Mouse (Mus musculus): Measurements from ENCODE around the gene Xrcc6. TPM values are rescaled to one million over a fixed set of nuclear protein-coding genes. Genes with fewer than 3 reads are reported as not detected.
"Not testable (repeated sequence)": the region's sequence is repeated elsewhere in the genome, so short reads cannot be mapped to it uniquely, and the experiment has no call there.

Xrcc6 gene
- total RNA-seq, 2 experiments from 2014 or later: 20.8 to 24.9 TPM

DNA sequence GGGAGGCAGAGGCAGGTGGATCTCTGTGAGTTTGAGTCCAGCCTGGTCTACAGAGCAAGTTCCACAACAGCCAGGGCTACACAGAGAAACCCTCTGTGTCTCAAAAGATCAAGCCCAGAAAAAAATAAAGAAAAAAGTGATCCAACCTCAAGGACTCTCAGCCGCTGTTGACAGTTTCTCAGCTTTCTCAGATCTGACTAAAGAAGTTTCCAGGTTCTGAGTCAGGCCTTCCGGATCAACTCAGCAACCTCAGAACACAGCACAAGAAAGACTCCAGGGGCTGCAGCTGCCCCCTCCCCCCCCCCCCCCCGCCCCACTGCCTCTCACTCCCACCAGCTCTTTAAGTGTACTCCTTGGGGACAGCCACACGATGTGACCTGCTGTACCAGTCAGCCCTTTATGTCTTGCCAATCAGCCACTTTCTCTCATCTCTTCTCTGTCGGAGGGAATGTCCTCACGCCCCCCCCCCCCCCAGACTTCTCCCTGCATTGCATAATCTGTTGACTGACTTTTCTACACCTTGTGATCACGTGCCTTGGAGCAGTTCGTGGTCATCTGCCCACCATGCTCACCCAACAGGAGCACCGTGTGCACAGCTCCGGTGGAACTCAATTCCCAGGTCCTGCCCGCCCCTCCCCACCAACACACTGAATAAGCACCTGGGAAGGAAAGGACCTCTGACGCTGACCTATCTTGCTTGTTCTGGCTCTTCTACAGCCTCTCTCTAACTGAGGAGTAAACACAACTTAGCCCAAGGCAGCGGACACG lies 21.4 kb upstream of the Xrcc6 start:
- no peak for DNase-seq

GRCm38 (mm10) chr15:81967821-81968220 lies 19.8 kb upstream of the Xrcc6 start:
- no peak for DNase-seq

- DNase-seq: no peak
These were observed 19.2 kb upstream of the Xrcc6 start for GRCm38 (mm10) chr15:81968447-81968846.

GRCm38 (mm10) chr15:81969173-81969572 lies 18.5 kb upstream of the Xrcc6 start:
- no peak for DNase-seq

GRCm38 (mm10) chr15:81969635-81970034 lies 18.0 kb upstream of the Xrcc6 start:
- not testable (repeated sequence) for DNase-seq

GRCm38 (mm10) chr15:81970498-81970897 lies 17.1 kb upstream of the Xrcc6 start:
- DNase-seq: not testable (repeated sequence)

DNA sequence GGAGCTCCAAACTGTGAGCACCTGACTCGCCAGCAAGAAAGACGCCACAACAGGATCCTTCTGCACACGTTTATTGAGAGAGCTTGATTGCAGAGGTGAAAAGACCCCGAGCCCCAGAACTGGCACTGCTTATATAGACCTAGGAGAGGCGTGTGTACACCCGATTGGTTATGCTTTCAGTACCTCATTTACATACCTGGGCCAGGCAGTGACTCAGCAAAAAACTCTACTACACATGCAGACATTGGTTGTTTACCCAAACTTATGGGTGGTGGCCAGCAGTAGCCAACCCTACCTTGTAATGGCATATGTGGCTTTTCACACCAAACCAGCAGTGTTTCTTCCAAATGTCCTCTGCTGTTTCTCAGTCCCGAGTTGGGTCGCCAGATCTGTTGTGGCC lies 12.5 kb upstream of the Xrcc6 start:
- DNase-seq: not testable (repeated sequence)

- DNase-seq: no peak
These were observed 7.3 kb upstream of the Xrcc6 start, which contains the start of gene 1700029P11Rik for GRCm38 (mm10) chr15:81980321-81980720. Gene 1700029P11Rik (plus strand): TSS chr15:81980540.

DNA sequence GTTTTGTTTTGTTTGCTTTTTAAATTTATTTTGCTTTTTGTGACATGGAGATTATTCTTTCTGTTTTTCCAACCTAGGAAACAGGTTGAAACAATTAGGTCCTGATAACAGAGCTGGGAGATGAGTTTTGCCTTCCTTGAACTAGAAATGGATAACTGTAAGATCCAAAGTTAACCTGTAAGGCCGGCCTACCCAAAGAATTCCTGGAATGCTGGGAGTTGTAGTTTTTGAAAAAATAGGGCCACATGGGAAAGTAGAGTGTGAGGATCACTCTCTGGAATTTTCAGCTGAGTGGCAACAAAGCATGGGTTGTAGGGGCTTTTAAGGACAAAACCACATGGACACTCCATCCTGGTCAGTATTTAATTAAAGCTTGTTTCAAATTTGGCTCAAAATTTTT lies 5.5 kb upstream of the Xrcc6 start:
- DNase-seq: no peak

- DNase-seq: no peak
These were observed 2.1 kb upstream of the Xrcc6 start for GRCm38 (mm10) chr15:81985267-81986161.

DNA sequence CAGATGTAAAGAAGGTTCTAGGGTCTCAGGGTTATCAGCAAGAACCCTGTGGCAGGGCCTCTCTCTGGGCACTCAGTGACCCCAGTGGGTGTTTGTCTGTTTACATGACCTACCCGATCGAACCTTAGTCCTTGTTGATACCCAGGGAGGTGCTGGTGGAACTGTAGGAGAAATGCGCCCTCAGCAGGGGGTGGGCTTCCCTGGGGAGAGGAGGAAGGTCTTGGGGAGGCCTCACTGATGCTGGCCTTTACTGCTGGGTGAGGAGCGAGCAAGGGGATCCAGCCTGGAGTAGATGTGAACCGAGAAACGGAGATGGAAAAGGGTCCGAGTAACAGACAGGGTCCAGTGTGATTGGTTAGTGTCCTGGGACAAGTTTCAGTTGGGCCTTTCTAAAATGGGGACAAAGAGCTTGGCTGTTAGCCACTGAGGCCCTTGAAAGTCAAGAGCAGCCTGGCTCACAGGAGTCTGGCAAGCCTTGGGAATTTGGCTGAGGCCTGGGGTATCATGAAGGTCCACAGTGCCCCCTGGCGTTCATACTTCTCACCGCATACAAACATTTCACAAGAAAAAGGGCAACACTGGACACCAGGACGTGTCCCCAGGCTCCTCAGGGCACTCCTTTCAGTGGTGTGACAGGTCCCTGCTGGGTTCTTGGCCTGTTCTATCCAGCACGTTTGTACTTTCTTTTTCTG lies 1.9 kb downstream of the Xrcc6 start:
- DNase-seq: peak; percentile 73

- DNase-seq: peak; percentile 9
These were observed 2.9 kb downstream of the Xrcc6 start for GRCm38 (mm10) chr15:81990549-81990948.

DNA sequence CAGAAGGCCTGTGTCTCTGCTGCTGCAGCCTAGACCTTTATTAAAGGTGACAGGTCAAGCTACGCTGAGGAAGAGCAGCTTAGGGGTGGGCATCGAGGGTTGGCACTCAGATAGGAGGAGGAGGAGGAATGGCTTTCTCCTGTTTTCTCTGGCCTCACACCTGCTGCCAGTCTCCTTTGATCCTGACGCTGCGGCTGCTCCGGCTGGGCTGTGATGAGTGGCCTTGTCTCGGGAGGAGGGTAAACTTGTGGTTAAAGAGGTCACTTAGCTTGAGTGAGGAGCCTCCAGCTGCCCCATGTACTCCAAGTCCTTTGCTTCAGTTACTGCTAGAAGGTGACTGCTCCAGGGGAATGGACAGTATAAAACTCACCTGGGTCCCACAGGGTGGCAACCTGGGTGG lies 6.4 kb downstream of the Xrcc6 start:
- no peak for DNase-seq

DNA sequence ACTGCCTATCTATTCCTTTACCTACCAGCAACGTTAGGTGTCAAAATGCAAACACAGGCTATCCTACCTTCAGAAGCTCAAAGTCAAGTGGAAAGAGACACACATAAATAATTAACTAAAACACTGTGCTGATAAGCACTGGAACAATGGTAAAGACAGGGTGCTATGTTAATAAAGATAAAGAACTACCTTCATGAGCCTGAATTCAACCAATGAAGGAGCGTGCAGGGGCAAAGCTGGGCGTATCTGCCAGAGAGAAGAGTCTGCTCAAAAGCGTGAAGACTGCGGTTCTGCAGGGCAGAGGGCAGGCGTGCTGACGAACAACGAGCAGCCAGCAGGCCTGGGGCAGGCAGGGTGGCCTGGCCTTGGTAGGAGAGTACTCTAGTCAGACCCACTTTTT lies 16.6 kb downstream of the Xrcc6 start:
- DNase-seq: no peak

- DNase-seq: no peak
These were observed 24.3 kb downstream of the Xrcc6 start for GRCm38 (mm10) chr15:82011947-82012346.

DNA sequence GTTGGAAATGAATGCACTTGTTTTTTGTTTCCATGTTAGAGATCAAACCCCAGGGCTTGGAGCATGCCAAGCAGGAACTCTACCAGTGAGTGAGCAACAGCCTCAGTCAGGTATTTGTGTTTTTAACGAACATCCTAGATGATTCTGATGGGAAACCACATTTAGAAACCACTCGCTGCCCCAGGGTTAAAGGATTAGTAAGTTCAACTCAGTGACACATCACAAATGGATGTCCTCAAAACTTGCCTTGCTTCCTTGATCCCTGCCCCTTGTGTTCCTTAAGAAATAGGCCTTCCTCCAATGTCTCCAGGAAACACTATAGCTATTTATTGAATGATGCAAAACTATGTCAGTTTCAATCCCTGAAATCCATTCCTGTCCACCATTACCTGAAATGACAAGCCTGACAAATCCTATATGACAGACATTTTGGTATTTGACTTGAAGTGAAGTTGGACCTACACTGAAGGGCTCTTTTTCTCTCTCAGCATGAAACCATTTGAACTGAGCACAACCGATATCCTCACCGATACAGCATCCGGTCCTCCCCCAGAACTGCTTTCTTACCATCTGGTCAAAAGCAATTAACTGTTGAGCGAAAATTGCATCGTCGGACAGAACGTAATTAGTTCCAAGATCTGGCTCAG lies 27.2 kb downstream of the Xrcc6 start:
- DNase-seq: no peak

GRCm38 (mm10) chr15:82015392-82016100 lies 27.9 kb downstream of the Xrcc6 start:
- DNase-seq: peak; percentile 11

DNA sequence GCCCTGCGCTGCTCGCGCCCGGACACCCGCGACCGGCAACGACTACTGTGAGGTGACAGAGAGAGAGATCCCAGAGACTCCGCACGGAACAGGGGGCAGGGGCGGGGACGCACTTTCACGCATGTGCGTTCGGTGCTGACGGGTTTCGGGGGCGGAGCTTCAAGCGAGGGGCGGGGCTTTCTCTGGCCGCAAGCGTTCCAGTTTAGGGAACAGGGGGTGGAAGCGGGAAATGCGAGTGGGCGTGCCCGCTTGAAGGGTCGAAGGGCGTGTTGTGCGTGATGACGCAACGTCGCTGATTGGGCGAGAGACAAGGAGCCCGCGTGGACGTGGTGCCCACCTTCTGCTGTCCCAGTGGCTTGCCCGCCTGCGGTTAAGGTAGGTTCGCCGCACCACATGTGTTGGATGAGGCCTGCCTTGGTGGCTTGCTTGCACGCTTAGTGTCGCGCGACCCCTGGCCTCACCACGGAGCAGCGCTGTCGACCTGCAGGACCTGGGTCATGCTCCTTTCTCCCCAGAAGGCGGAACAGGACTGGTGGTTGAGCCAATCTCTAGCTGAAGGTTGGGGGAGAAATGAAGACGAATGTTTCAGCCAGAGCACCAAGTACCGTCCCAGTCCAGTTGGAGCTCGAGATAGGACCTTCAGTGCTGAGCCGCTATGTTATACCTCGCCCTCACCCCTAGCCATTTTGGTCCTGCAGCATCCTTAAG lies 28.6 kb downstream of the Xrcc6 start:
- DNase-seq: peak; percentile 98

- DNase-seq: no peak
These were observed 29.2 kb downstream of the Xrcc6 start for GRCm38 (mm10) chr15:82016830-82017229.

DNA sequence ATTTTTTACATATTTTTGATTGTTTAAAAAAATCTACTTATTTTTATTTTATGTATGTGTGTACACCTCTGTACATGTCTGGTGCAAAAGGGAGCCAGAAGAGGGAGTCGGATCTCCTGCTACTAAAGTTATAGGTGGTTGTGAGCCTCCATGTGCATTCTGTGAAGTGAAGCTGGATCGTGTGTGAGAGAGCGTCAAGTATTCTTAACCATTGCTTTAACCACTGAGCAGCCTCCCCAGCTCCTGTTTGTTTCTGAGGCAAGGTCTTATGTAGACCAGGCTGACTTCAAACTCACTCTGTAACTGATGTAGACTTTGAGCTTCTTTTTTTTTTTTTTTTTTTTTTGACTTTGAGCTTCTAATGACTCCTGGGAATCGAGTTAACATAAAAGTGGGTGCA lies 29.8 kb downstream of the Xrcc6 start:
- no peak for DNase-seq

DNA sequence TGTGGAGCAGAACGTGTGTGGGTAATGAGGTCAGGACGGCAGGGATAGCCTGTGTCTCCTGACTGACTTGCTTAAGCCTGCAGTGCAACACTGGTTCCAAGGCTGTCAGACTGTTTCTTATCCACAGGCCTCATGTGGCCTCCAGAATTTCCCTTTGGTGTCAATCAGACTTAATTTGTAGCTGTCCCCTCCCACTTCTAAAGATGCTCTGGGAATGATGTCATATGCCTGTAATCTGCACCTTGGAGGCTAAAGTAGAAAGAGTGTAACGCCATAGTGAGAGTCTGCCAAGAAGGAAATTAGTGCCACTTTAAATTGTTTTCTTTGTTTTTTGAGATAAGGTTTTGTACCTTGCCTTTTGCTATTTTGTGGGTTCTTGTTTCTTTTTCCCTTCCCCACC lies 31.7 kb downstream of the Xrcc6 start:
- no peak for DNase-seq

Measured in gastrocnemius, postnatal 25 days (tissue).